Comparison of ENCODE assay signal across 9 mouse cellular contexts in the genomic region with DNA sequence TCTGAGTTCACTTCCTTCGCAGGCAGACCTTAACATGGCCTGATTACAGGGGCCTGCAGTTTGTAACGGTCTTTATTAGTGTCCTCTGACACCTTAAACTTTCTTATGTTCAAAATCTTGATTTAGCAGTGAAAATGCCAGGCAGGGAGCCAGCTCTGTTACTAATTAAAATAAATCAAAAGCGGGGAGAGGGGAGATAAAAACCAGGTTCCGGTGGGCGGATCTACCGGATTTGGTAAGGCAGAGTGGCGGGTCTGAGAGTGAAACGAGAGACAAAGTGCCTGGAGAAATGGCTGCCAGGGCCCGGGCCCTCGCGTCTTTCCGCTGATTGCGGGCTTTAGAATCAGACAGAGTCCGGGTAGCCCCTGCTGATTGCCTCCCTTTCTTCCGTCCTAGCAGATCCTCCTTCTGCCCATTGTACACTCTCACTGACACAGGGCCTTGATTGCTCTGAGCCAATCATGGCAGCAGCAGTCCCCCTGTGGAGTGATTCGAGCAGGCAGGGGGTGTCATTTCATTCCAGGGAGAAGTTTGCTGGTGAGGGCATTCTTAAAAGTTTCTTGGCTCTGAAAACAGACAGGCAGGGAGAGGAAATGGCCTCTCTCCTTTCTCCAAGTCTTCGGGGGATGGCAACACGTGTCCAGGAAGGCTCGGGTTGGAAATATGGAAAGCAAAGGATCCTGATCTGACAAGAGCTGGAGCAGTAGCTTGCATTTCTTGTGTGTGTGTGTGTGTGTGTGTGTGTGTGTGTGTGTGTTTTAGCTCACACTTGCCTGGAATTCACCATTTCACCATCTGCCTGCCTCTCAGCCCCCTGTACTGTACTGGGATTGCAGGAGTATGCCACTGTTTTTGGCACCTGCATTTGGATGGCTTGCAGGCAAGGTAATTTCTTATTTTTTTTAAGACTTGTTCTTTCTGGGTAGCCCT. TPM values are rescaled to one million over a fixed set of nuclear protein-coding genes. Genes with fewer than 3 reads are reported as not detected.
DNase-seq lines count a peak whose midpoint lies in the region; ATAC-seq lines count a peak whose summit lies in the region.
"Had no signal": no experiment of that assay in that cellular context is flagged by ENCODE, and none has a peak within 500 bp of the region (broad histone marks: within the 10 kb centered on the region; RNA-seq: fewer than 3 reads in every experiment).

No protein-coding gene starts in this region.

- peak overlapping the region; percentile 81 to 85 for H3K27ac ChIP-seq in heart, embryonic 14.5 days (replicated peaks in 1 of 2; ENCODE audit: control insufficient read depth in 1 of 2, insufficient read depth in 1 of 2, low read depth in 2 of 2, low read length in 2 of 2)
- peak overlapping the region; percentile 66 for H3K27ac ChIP-seq in midbrain, embryonic 16.5 days (ENCODE audit: low read length)

- no peak overlapping the region for H3K4me3 ChIP-seq in heart, embryonic 14.5 days (ENCODE audit: control insufficient read depth in 1 of 2, insufficient read depth in 1 of 2, low read depth in 1 of 2, low read length in 2 of 2)
- no peak overlapping the region for H3K4me3 ChIP-seq in midbrain, embryonic 16.5 days (ENCODE audit: low read depth, low read length)

- H3K4me1 ChIP-seq in heart, embryonic 14.5 days (ENCODE audit: control insufficient read depth in 2 of 2, insufficient read depth in 2 of 2, low read length in 2 of 2) = peaks cover 30 to 51% of the 10 kb centered on the region in 2 experiments
- peaks cover 11% of the 10 kb centered on the region for H3K4me1 ChIP-seq in midbrain, embryonic 16.5 days (ENCODE audit: control insufficient read depth, insufficient read depth, low read length)

- H3K9me3 ChIP-seq in heart, embryonic 14.5 days (ENCODE audit: control insufficient read depth, low read length) = no peaks in the 10 kb centered on the region
- H3K9me3 ChIP-seq in midbrain, embryonic 16.5 days (replicated peaks; ENCODE audit: control insufficient read depth, low read length, poor library complexity, severe bottlenecking) = no peaks in the 10 kb centered on the region

- WGBS in heart, embryonic 14.5 days = 26% methylated on average over 19 of the region's 19 CpGs
- 13% methylated on average over 19 of the region's 19 CpGs for WGBS in midbrain, embryonic 16.5 days

- no peak; the same call in 1 of the 2 replicates for ATAC-seq in heart, embryonic 14.5 days (ENCODE audit: insufficient number of reproducible peaks, insufficient read depth, low FRiP score, low read depth)
- peak; percentile 60; the same call in 1 of the 2 replicates for ATAC-seq in midbrain, embryonic 16.5 days

- peak overlapping the region; percentile 37 for H3K4me2 ChIP-seq in heart, embryonic 14.5 days (ENCODE audit: low read length)
- peak overlapping the region; percentile 40 for H3K4me2 ChIP-seq in midbrain, embryonic 16.5 days (ENCODE audit: low read length)

- peak overlapping the region; percentile 51 for H3K9ac ChIP-seq in heart, embryonic 14.5 days (ENCODE audit: low read length)
- H3K9ac ChIP-seq in midbrain, embryonic 16.5 days (ENCODE audit: low read depth, low read length) = 0 out of 2 replicates have a peak overlapping the region, but pooled peaks have one; percentile 23

- no peaks in the 10 kb centered on the region for H3K27me3 ChIP-seq in heart, embryonic 14.5 days (ENCODE audit: control insufficient read depth, insufficient read depth, low read length)
- no peaks in the 10 kb centered on the region for H3K27me3 ChIP-seq in midbrain, embryonic 16.5 days (ENCODE audit: control insufficient read depth, insufficient read depth, low read depth, low read length)

- H3K36me3 ChIP-seq in heart, embryonic 14.5 days (ENCODE audit: control insufficient read depth, insufficient read depth, low read length) = no peaks in the 10 kb centered on the region
- no peaks in the 10 kb centered on the region for H3K36me3 ChIP-seq in midbrain, embryonic 16.5 days (ENCODE audit: control insufficient read depth, insufficient read depth, low read length)

- peak; percentile 17 for DNase-seq in ovary, postnatal 36 days (ENCODE audit: low spot score)
- no peak for DNase-seq in ovary, postnatal 10 days (ENCODE audit: low spot score)
- peak; percentile 81 for DNase-seq in kidney, postnatal 10 days
- DNase-seq in gastrocnemius, adult 8-10 months (ENCODE audit: low spot score in 2 of 2) = no peak
- DNase-seq in right cerebral cortex, postnatal 10 days (ENCODE audit: low spot score in 2 of 2) = no peak
- no peak for DNase-seq in spleen, postnatal 4 days (ENCODE audit: low spot score in 2 of 2)

RNA-seq across cellular contexts. Expression of gene Cpa2, which starts 14.5 kb away (rescaled TPM):
- polyA plus RNA-seq in heart, embryonic 14.5 days (2014; fragmentation: Nextera tagmentation; extraction: Ambion mirVana) = 2.2 and 4.8 TPM in 2 replicates
- 9.0 and 10.2 TPM in 2 replicates for polyA plus RNA-seq in midbrain, embryonic 16.5 days (2015; fragmentation: Nextera tagmentation; extraction: Ambion mirVana)
- total RNA-seq in gastrocnemius, adult 8-10 months (2022) = under 1 TPM in 1 of 4 experiments, not detected in 3; 0.21 TPM

RNA-seq across cellular contexts. Expression of gene Ssmem1, which starts 17.2 kb away (rescaled TPM):
- not detected in 2 replicates for polyA plus RNA-seq in heart, embryonic 14.5 days (2014; fragmentation: Nextera tagmentation; extraction: Ambion mirVana)
- polyA plus RNA-seq in midbrain, embryonic 16.5 days (2015; fragmentation: Nextera tagmentation; extraction: Ambion mirVana) = 0.14 TPM in 1 of 2 replicates, not detected in the other
- total RNA-seq in gastrocnemius, adult 8-10 months (2022) = under 1 TPM in 1 of 4 experiments, not detected in 3; 0.36 TPM

RNA-seq across cellular contexts. Expression of gene Tmem209, which starts 17.3 kb away (rescaled TPM):
- polyA plus RNA-seq in heart, embryonic 14.5 days (2014; fragmentation: Nextera tagmentation; extraction: Ambion mirVana) = 25.4 and 26.3 TPM in 2 replicates
- 30.3 TPM in 2 replicates for polyA plus RNA-seq in midbrain, embryonic 16.5 days (2015; fragmentation: Nextera tagmentation; extraction: Ambion mirVana)
- 10 to 100 TPM in 3 of 4 experiments, 1 to 10 TPM in 1; 9.2 to 12.5 (median 10.6) TPM for total RNA-seq in gastrocnemius, adult 8-10 months (2022)

RNA-seq across cellular contexts. Expression of gene Cpa4, which starts 41.3 kb away (rescaled TPM):
- polyA plus RNA-seq in heart, embryonic 14.5 days (2014; fragmentation: Nextera tagmentation; extraction: Ambion mirVana) = 2.5 TPM in 2 replicates
- polyA plus RNA-seq in midbrain, embryonic 16.5 days (2015; fragmentation: Nextera tagmentation; extraction: Ambion mirVana) = 1.0 and 1.4 TPM in 2 replicates
- total RNA-seq in gastrocnemius, adult 8-10 months (2022) = not detected
- total RNA-seq: layer of hippocampus, postnatal 14 days had no signal

Comparison
In these comparisons a context has a peak if more than half of its experiments do, and no peak if none do; other contexts are left out.
1. DNase-seq: peak in ovary, postnatal 36 days (single experiment) and kidney, postnatal 10 days (single experiment); none in ovary, postnatal 10 days (single experiment), gastrocnemius, adult 8-10 months (0 of 2), right cerebral cortex, postnatal 10 days (0 of 2) and spleen, postnatal 4 days (0 of 2).